Mouse (Mus musculus) CH12.LX (cell line): ENCODE results near the gene Padi1. TPM values are rescaled to one million over a fixed set of nuclear protein-coding genes. Genes with fewer than 3 reads are reported as not detected.
A peak's percentile ranks its signal among the peaks of the same experiment; 100 is the strongest.

Experiments
- DNase-seq: peaks from one replicate; pipeline ENCODE4 v3.0.0-alpha.2; 2013; ENCODE audit errors: extremely low read depth
- H3K27ac ChIP-seq: 2 replicates; pipeline ENCODE4 v1.5.1; 2012; ENCODE audit warnings: low read depth, mild to moderate bottlenecking, control low read depth, moderate library complexity; ENCODE audit not compliant: insufficient read depth
- H3K27me3 ChIP-seq: replicated peaks from 2 replicates; pipeline ENCODE3; 2012; ENCODE audit warnings: inconsistent platforms
- H3K36me3 ChIP-seq, 2 experiments: replicated peaks in 1 of 2; 2 replicates each; pipeline versions ENCODE3 to v1.6.1; 2012; ENCODE audit warnings: inconsistent platforms in 1 of 2, low read length in 1 of 2, mild to moderate bottlenecking in 1 of 2, mixed read lengths in 1 of 2, moderate library complexity in 1 of 2; ENCODE audit not compliant: control insufficient read depth in 1 of 2, insufficient read depth in 1 of 2
- H3K4me1 ChIP-seq, 2 experiments: 2 replicates each; pipeline ENCODE4 v1.6.1; 2012; ENCODE audit warnings: inconsistent platforms in 1 of 2, moderate library complexity in 1 of 2; ENCODE audit not compliant: insufficient read depth in 2 of 2, control insufficient read depth in 1 of 2
- H3K4me2 ChIP-seq: 2 replicates; pipeline ENCODE4 v1.6.1; 2012; ENCODE audit warnings: low read depth, mild to moderate bottlenecking, control low read depth; ENCODE audit not compliant: poor library complexity, insufficient read depth, severe bottlenecking
- H3K4me3 ChIP-seq, 3 experiments: fragments of 150-350 bp in 1 of 3; sonication (generic) in 1 of 3; replicated peaks in 1 of 3; 2 replicates each; pipeline versions ENCODE3 to v1.5.1; 2011 to 2012; ENCODE audit warnings: low read depth in 2 of 3, low read length in 2 of 3, mild to moderate bottlenecking in 2 of 3, moderate library complexity in 2 of 3, control low read depth in 1 of 3, improper control_type of control experiment in 1 of 3, inconsistent platforms in 1 of 3, mixed read lengths in 1 of 3; ENCODE audit not compliant: poor library complexity in 1 of 3
- H3K79me2 ChIP-seq: replicated peaks from 2 replicates; pipeline ENCODE4 v1.6.1; 2012; ENCODE audit warnings: mild to moderate bottlenecking, moderate library complexity; ENCODE audit not compliant: control insufficient read depth, poor library complexity, insufficient read depth, severe bottlenecking; ENCODE audit errors: extremely low read depth
- H3K9ac ChIP-seq: 2 replicates; pipeline ENCODE4 v1.6.1; 2012; ENCODE audit warnings: low read depth, mild to moderate bottlenecking, control low read depth, moderate library complexity; ENCODE audit not compliant: insufficient read depth
- H3K9me3 ChIP-seq: replicated peaks from 2 replicates; pipeline ENCODE3; 2012; ENCODE audit warnings: low read length, inconsistent platforms, mixed read lengths
- CHD1 ChIP-seq: IDR thresholded peaks from 2 replicates; pipeline ENCODE4 v1.6.1; 2012; ENCODE audit warnings: low read depth, low read length, improper control_type of control experiment, inconsistent platforms
- CTCF ChIP-seq, 2 experiments: IDR thresholded peaks in 1 of 2; conservative IDR thresholded peaks in 1 of 2; 2 replicates each; pipeline ENCODE4 v1.5.1; 2011 to 2012; ENCODE audit warnings: low read depth in 2 of 2, low read length in 2 of 2, improper control_type of control experiment in 1 of 2, inconsistent platforms in 1 of 2, mild to moderate bottlenecking in 1 of 2, moderate library complexity in 1 of 2
- ELF1 ChIP-seq: IDR thresholded peaks from 2 replicates; pipeline ENCODE4 v1.6.1; 2014; ENCODE audit warnings: low read depth, mild to moderate bottlenecking, inconsistent platforms, low read length, improper control_type of control experiment
- ETS1 ChIP-seq: conservative IDR thresholded peaks from 2 replicates; pipeline ENCODE4 v1.6.1; 2012; ENCODE audit warnings: low read depth, mild to moderate bottlenecking, inconsistent platforms, low read length, improper control_type of control experiment, moderate library complexity
- HCFC1 ChIP-seq: IDR thresholded peaks from 2 replicates; pipeline ENCODE4 v1.6.1; 2012; ENCODE audit warnings: low read depth, mild to moderate bottlenecking, inconsistent platforms, low read length, improper control_type of control experiment
- JUND ChIP-seq: conservative IDR thresholded peaks from 2 replicates; pipeline ENCODE4 v1.6.1; 2011; ENCODE audit warnings: low read depth, low read length, improper control_type of control experiment
- KAT2A ChIP-seq: IDR thresholded peaks from 2 replicates; pipeline ENCODE4 v1.6.1; 2012; ENCODE audit warnings: low read length, improper control_type of control experiment, inconsistent platforms; ENCODE audit not compliant: insufficient replicate concordance
- MAFK ChIP-seq: IDR thresholded peaks from 2 replicates; pipeline ENCODE4 v1.6.1; 2011; ENCODE audit warnings: low read length, improper control_type of control experiment; ENCODE audit not compliant: insufficient replicate concordance
- MAX ChIP-seq: IDR thresholded peaks from 2 replicates; pipeline ENCODE4 v1.6.1; 2011; ENCODE audit warnings: low read length, improper control_type of control experiment
- MAZ ChIP-seq: IDR thresholded peaks from 2 replicates; pipeline ENCODE4 v1.6.1; 2012; ENCODE audit warnings: low read depth, mild to moderate bottlenecking, inconsistent platforms, low read length, improper control_type of control experiment, moderate library complexity
- MEF2A ChIP-seq: IDR thresholded peaks from 2 replicates; pipeline ENCODE4 v1.6.1; 2014; ENCODE audit warnings: low read depth, mild to moderate bottlenecking, inconsistent platforms, low read length, improper control_type of control experiment, borderline replicate concordance
- MXI1 ChIP-seq: IDR thresholded peaks from 2 replicates; pipeline ENCODE4 v1.6.1; 2011; ENCODE audit warnings: mild to moderate bottlenecking, low read depth, low read length, improper control_type of control experiment
- NELFE ChIP-seq: IDR thresholded peaks from 2 replicates; pipeline ENCODE4 v1.6.1; 2011; ENCODE audit warnings: low read depth, low read length, improper control_type of control experiment
- NRF1 ChIP-seq: IDR thresholded peaks from 2 replicates; pipeline ENCODE4 v1.6.1; 2014; ENCODE audit warnings: low read depth, mild to moderate bottlenecking, inconsistent platforms, low read length, improper control_type of control experiment, moderate library complexity
- PAX5 ChIP-seq: IDR thresholded peaks from 2 replicates; pipeline ENCODE4 v1.6.1; 2012; ENCODE audit warnings: low read length, inconsistent platforms, mixed read lengths
- POLR2A ChIP-seq: IDR thresholded peaks from 2 replicates; pipeline ENCODE4 v1.6.1; 2011; ENCODE audit warnings: low read depth, mild to moderate bottlenecking, improper control_type of control experiment, low read length
- POLR2AphosphoS2 ChIP-seq: IDR thresholded peaks from 2 replicates; pipeline ENCODE4 v1.6.1; 2011; ENCODE audit warnings: low read depth, low read length, improper control_type of control experiment
- RCOR1 ChIP-seq: conservative IDR thresholded peaks from 2 replicates; pipeline ENCODE4 v1.6.1; 2012; ENCODE audit warnings: low read depth, mild to moderate bottlenecking, inconsistent platforms, low read length, improper control_type of control experiment
- SMC3 ChIP-seq: IDR thresholded peaks from 2 replicates; pipeline ENCODE4 v1.6.1; 2011; ENCODE audit warnings: low read depth, low read length, improper control_type of control experiment
- TBP ChIP-seq: conservative IDR thresholded peaks from 2 replicates; pipeline ENCODE4 v1.6.1; 2011; ENCODE audit warnings: low read depth, low read length, improper control_type of control experiment
- UBTF ChIP-seq: IDR thresholded peaks from 2 replicates; pipeline ENCODE4 v1.6.1; 2012; ENCODE audit warnings: low read depth, mild to moderate bottlenecking, inconsistent platforms, low read length, improper control_type of control experiment, moderate library complexity
- USF1 ChIP-seq: IDR thresholded peaks from 2 replicates; pipeline ENCODE4 v1.6.1; 2014; ENCODE audit warnings: low read depth, mild to moderate bottlenecking, inconsistent platforms, low read length, improper control_type of control experiment
- USF2 ChIP-seq: conservative IDR thresholded peaks from 2 replicates; pipeline ENCODE4 v1.6.1; 2011; ENCODE audit warnings: low read depth, low read length, improper control_type of control experiment
- ZKSCAN1 ChIP-seq: IDR thresholded peaks from 2 replicates; pipeline ENCODE4 v1.6.1; 2012; ENCODE audit warnings: low read depth, inconsistent platforms, low read length, improper control_type of control experiment, borderline replicate concordance
- dilution Hi-C: fragments of 300-500 bp; cut with MboI; formaldehyde crosslinking; loops from 2 replicates; pipeline ENCODE4 v1.14.3; 2020; ENCODE audit warnings: low sequenced_read_pairs; ENCODE audit not compliant: extremely low pct_unique_long_range_greater_than_20kb, extremely low pct_ligation_motif_present
- in situ Hi-C: fragments of 300-500 bp; cut with MboI; formaldehyde crosslinking; loops from 3 replicates; pipeline ENCODE4 v1.14.3; 2019; ENCODE audit warnings: low sequenced_read_pairs, low pct_ligation_motif_present, low pct_unique_long_range_greater_than_20kb, mixed read lengths
- polyA plus RNA-seq: library from polyadenylated mRNA; unstranded; fragments of >175 nt; gene quantifications from 2 replicates; pipeline ENCODE4 v1.2.1, GENCODE M21; 2012; ENCODE audit warnings: low read depth; ENCODE audit not compliant: insufficient read length
- total RNA-seq, 2 experiments: library from RNA; depleted of rRNA; stranded (reverse); fragments of 300-350 nt in 1 of 2; fragments of >200 nt in 1 of 2; gene quantifications; 2 replicates each; pipeline ENCODE4 v1.2.3; 2012 to 2014

The Padi1 gene
- total and polyA plus RNA-seq, 3 experiments, result 0.04 TPM; not detected in 2

DNA sequence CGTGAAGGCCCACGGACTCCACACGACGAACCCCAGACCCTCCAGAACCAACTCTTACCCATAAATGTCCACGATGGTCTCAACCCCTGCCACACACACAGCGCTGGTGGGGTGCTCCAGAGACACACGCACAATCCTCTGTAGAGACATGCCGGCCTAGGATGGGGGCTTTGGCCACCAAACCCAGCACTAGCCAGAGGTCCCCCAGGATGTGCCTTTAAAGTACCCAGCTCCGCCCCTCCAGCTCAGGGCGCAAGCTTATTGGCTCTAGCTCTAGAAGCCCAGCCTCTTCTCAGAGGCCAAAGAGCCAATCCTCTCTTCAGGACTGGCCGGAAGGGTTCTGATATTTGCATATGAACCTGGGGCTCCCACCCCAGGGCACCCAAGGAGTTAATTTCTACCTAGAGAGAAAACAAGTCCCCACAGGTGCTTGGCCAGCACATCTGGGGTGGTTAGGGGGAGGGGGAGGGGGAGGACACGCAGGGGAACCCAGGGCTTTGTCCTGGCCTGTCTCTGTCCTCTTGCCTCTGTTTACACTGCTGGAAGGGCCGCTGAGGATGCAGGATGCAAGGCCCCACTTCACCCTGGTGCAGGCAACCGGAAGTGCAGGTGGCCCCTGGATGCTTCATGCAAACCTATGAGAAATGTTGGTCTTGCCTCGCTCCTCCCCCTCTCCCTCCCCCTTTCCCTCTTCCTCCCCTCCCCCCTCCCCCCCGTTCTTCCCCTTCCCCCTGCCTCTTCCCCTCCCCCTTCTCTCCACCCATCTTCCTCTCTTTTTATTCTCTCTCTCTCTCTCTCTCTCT lies 34.9 kb downstream of the Padi1 start, which contains the start of gene Padi3:
TSS of gene Padi3 (minus strand) at position 191 of the 803 bp plus-strand sequence.
- DNase-seq, result peak; percentile 21
- TF ChIP-seq KAT2A (no peak), NELFE (no peak), HCFC1 (no peak), POLR2A (no peak), CTCF (conservative IDR thresholded peaks at IDR 0.05 in 1 of 2, IDR thresholded peaks at IDR 0.05 in 1 of 2; ENCODE audit: low read depth in 2 of 2, low read length in 2 of 2) (no peak), JUND (no peak), ELF1 (no peak), TBP (no peak), MAFK (no peak), SMC3 (no peak), CHD1 (no peak), MAX (no peak), USF2 (no peak), MXI1 (no peak), ZKSCAN1 (no peak), MEF2A (no peak), RCOR1 (no peak), MAZ (no peak), ETS1 (no peak), USF1 (no peak)
- TF ChIP-seq, all 38 proteins: peak for 0
- Histone ChIP-seq H3K9me3 (no peaks in the 10 kb centered on the region), H3K4me1 (peaks cover 3 to 4% of the 10 kb centered on the region in 2 experiments; a peak in 1 of 4 replicates), H3K79me2 (no peaks in the 10 kb centered on the region), H3K36me3 (no peaks in the 10 kb centered on the region), H3K4me2 (no peak within 1 kb of the TSS), H3K27me3 (peaks cover 68% of the 10 kb centered on the region), H3K4me3 (no peak within 1 kb of the TSS), H3K27ac (no peak within 1 kb of the TSS), H3K9ac (no peak within 1 kb of the TSS)
- in situ Hi-C loops, result no loop called here
- dilution Hi-C loops, result no loop called here

GRCm38 (mm10) chr4:140809118-140809517 lies 36.5 kb downstream of the Padi1 start:
- no peak for DNase-seq
- no peak overlapping the region for H3K9ac ChIP-seq
- in situ Hi-C loops, result no loop called here
- peaks cover under 1 to 3% of the 10 kb centered on the region in 2 experiments; a peak in 1 of 4 replicates for H3K4me1 ChIP-seq
- no peak overlapping the region for H3K4me2 ChIP-seq
- peaks cover 71% of the 10 kb centered on the region for H3K27me3 ChIP-seq
- no peak overlapping the region for H3K4me3 ChIP-seq
- no peak for TF ChIP-seq PAX5
- no peak for TF ChIP-seq ETS1
- TF ChIP-seq POLR2AphosphoS2, result no peak
- no peak for TF ChIP-seq UBTF
- TF ChIP-seq NRF1, result no peak
- TF ChIP-seq USF1, result no peak
- no peak for TF ChIP-seq MEF2A
- no peak for TF ChIP-seq MAX
- TF ChIP-seq, all 38 proteins: peak for 0
- Histone ChIP-seq H3K36me3 (no peaks in the 10 kb centered on the region), H3K27ac (no peak overlapping the region), H3K9me3 (no peaks in the 10 kb centered on the region), H3K79me2 (no peaks in the 10 kb centered on the region)
- dilution Hi-C loops, result no loop called here
